Mouse (Mus musculus): Measurements from ENCODE around the gene 4931406P16Rik.

The 4931406P16Rik gene

GRCm38 (mm10) chr7:34312786-34313442, 437 bp downstream of the 4931406P16Rik start:
- peak; percentile 52 for DNase-seq (ENCODE audit: low read depth, low spot score)

DNA sequence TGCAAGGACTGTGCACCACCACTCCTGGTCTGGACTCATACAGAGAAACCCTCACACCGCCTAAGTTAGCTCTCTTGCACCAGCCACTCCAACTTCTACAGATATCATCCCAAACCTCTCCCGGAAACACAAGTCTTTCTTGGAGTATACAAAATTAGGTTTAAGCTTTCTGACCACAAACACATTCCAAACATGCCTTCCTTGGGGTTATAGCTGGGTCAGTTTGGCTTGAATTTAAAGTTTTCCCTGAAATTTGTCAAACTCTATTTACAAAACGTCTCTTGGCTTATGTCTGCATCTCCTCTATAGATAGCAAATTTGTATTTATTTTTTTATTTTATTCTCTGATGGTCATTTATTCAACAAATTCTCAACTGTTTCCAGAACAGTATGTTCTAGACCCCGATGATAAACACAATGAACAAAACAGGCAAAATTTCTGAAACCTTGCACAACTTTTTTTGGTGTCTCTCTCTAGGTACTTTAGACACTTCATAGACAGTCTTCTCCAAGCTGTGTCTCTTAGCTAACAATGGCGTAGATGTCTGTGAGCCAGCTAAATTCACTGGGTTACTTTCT, 4.1 kb downstream of the 4931406P16Rik start:
- no peak for DNase-seq (ENCODE audit: low read depth, low spot score)

DNA sequence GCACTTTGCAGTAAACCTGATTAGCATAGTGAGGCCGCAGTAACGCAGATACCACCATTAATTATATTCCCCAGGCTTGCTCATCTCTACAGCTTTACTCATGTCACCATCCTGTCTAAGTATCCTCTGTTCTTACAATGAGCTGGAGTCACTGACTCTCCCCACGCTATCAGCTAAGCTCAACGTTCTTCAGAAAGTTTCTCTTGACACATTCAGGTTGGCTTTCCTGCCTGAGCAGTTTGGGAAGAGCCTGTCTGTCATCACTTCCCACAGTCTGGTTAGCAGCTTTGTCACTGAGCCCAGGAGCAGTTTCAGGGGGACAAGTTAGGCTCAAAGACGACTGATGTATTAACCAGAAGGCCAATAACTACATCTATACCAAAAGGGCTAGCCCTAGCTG, 4.8 kb downstream of the 4931406P16Rik start:
- no peak for DNase-seq (ENCODE audit: low read depth, low spot score)

DNA sequence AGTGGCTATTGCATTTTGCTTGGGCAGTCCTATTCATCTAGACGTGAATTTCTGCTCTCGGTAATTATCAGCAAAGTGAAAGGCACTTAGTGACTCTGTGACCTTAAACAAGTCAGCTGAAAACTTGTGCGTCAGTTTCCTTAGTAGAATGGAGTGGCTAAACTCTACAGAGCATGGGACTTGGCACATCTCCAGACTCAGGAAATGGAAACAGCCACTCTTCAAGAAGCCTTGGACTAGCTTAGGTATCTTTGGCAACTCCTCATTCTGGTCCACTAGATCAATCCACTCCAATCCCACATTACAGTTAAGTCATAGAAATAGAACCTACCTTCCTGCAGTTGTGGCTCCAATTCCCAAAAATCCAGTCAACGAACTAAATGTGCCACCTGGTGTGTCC, 7.9 kb downstream of the 4931406P16Rik start:
- DNase-seq (ENCODE audit: low read depth, low spot score): no peak

GRCm38 (mm10) chr7:34302651-34303050, 10.7 kb downstream of the 4931406P16Rik start:
- DNase-seq (ENCODE audit: low read depth, low spot score): no peak

DNA sequence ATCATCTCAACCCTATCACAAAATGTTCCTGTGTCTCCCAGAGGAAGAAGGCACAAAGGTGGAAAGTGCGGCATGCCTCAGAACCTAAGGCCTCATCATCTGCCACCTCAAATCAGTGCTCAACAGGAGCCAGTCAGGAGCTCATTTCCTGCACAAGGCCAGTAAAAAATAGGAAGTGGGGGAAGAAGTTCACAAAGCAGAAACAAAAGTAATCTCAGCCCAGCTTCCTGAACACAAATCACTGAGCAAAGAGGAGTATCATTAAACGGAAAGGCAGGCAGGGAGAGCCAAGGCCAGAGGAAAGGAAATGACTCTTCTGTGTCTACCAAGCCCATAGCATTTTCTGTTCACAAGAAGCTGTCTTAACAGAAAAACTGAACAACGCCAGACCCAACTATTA, 11.4 kb downstream of the 4931406P16Rik start:
- DNase-seq (ENCODE audit: low read depth, low spot score): no peak

- no peak for DNase-seq (ENCODE audit: low read depth, low spot score)
Observed at GRCm38 (mm10) chr7:34298818-34299217, 14.5 kb downstream of the 4931406P16Rik start.

GRCm38 (mm10) chr7:34296124-34296523, 17.2 kb downstream of the 4931406P16Rik start:
- no peak for DNase-seq (ENCODE audit: low read depth, low spot score)

DNA sequence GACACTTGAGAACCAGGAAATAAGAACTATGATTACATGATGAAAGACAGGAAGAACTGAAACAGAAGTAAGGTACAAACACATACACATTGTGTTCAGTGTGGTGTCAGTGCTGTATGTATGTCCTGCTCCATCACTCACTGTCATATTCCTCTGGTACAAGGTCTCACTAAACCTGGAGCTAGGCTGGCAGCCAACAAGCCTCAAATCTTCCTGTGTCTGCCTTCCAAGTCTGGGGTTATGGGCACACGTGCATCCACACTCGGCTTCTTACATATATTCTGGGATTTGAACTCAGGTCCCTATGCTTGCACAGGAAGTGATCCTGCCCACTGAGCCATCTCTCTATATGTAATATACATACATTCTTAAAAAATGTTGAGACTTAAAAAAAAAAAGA, 20.7 kb downstream of the 4931406P16Rik start:
- DNase-seq (ENCODE audit: low read depth, low spot score): no peak

- no peak for DNase-seq (ENCODE audit: low read depth, low spot score)
Observed at GRCm38 (mm10) chr7:34291265-34291664, 22.1 kb downstream of the 4931406P16Rik start.

GRCm38 (mm10) chr7:34290450-34291151, 22.8 kb downstream of the 4931406P16Rik start:
- no peak for DNase-seq (ENCODE audit: low read depth, low spot score)

DNA sequence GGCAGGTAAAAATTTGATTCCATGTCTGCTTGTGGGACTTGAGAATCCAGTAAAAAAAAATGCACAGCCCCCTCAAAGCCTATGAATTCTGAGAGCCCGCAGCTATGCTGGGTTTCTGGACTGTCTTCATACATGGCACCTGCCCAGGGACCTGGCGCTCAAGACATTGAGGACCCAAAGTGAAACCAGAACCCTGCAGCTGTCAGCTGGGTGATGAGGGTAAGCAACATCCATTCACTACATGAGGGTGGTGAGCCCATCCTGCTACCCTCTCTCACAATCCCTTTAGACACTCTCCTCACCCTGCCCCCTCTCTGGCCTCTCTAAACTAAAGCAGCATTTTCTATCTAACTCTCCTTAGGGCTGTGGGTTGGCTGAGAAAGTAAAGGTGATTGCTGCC, 35.7 kb downstream of the 4931406P16Rik start:
- no peak for DNase-seq (ENCODE audit: low read depth, low spot score)

- no peak for DNase-seq (ENCODE audit: low read depth, low spot score)
Observed at GRCm38 (mm10) chr7:34276066-34276465, 37.3 kb downstream of the 4931406P16Rik start.

GRCm38 (mm10) chr7:34272465-34272864, 40.9 kb downstream of the 4931406P16Rik start:
- peak; percentile 15 for DNase-seq (ENCODE audit: low read depth, low spot score)

DNA sequence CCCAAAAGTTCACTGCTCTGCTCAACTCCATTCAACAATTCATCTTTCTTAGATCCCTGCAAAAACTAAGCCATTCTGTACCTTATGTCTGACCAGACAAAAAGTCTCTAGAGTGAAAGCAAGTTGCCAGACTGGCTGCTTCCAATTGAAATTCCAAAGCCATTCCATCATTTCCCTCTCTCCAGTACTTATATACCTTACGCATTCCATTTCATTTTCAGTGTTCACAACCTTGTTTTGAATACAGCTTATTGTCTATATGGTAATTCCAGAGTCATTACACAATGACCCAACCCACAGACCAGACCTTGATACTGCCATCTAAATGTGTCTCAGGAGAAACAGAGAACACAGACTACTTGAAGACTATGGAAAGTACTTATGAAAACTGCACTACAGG, 44.9 kb downstream of the 4931406P16Rik start:
- no peak for DNase-seq (ENCODE audit: low read depth, low spot score)

- no peak for DNase-seq (ENCODE audit: low read depth, low spot score)
Observed at GRCm38 (mm10) chr7:34266421-34266820, 46.9 kb downstream of the 4931406P16Rik start.

GRCm38 (mm10) chr7:34265876-34266346, 47.4 kb downstream of the 4931406P16Rik start:
- peak; percentile 40 for DNase-seq (ENCODE audit: low read depth, low spot score)

DNA sequence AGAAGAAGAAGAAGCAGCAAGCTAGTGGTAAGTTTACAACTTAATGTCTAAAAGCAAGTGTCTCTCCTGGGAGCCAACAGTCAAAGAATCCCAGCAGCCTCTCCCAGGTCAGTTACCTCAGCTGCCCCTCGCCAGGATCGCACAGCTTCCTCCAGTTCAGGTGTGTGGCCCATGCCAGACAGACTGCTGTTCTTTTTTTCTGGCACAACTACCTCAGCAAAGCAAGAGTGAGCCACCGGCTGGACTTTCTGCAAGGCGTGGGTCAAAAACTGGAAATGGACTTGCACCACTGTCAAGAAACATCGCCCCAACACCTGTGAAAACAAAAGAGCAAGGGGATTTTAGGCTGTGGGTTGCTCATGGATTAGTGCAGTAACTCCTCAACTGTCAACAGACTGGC, 49.9 kb downstream of the 4931406P16Rik start:
- DNase-seq (ENCODE audit: low read depth, low spot score): no peak

GRCm38 (mm10) chr7:34258407-34258806, 54.9 kb downstream of the 4931406P16Rik start:
- DNase-seq (ENCODE audit: low read depth, low spot score): no peak

GRCm38 (mm10) chr7:34257279-34257678, 56.1 kb downstream of the 4931406P16Rik start:
- DNase-seq (ENCODE audit: low read depth, low spot score): no peak

DNA sequence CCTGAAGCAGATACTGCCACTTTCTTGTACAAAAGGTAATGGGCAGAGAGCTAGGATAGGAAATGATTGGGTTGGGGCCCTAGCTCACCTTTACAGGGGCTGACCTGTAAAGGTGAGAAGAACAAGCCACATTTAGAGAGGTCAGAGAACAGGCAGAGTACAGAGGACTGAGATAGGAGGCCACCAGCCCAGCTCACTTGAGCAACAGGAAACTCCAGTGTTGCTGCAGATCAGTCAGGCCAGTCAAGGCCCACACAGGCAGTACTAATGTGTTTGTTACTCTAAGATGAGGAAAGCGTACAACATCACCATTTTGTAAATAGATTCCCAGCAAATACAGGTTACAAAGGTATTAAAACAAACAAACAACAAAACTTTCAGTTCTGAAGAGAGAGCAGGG, 57.4 kb downstream of the 4931406P16Rik start:
- no peak for DNase-seq (ENCODE audit: low read depth, low spot score)

GRCm38 (mm10) chr7:34255137-34255536, 58.2 kb downstream of the 4931406P16Rik start:
- DNase-seq (ENCODE audit: low read depth, low spot score): no peak

DNA sequence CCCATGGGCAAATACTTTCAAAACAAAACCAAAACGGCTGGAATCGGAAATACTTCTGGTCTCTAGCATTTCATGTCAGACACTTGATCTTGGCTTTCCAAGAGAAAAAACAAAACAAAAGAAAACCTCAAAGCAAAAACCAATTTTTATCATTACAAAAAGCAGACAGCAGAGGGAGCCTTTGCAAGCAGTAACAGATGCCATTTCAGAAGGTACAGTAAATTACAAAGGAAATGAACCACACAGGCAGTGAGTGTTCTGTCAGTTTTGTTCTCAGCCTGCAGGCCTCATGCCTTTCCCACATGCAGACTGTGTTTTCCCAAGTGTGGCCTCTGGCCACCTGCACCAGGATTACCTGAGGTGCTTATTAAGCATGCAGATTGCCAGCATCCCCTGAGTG, 61.3 kb downstream of the 4931406P16Rik start:
- DNase-seq (ENCODE audit: low read depth, low spot score): no peak

All from ES-CJ7 (cell line).